Mouse (Mus musculus) lung, adult 2 months (tissue): ENCODE results near the gene Foxi1.

Experiments
- CTCF ChIP-seq: fragments of 200-500 bp; IDR thresholded peaks from 2 replicates; pipeline ENCODE4 v1.5.1; 2011; ENCODE audit warnings: mild to moderate bottlenecking, low read length, control low read depth; ENCODE audit not compliant: insufficient read depth
- POLR2A ChIP-seq: fragments of 200-500 bp; IDR thresholded peaks from 2 replicates; pipeline ENCODE4 v1.6.1; 2011; ENCODE audit warnings: low read depth, mild to moderate bottlenecking, control low read depth, low read length, borderline replicate concordance; ENCODE audit errors: extremely low read depth

GRCm38 (mm10) chr11:34195142-34195541 is 12.7 kb downstream of the Foxi1 start:
- TF ChIP-seq POLR2A (no peak), CTCF (no peak)
